Mouse (Mus musculus) ES-E14 (cell line): ENCODE measurements around the gene Cntf. TPM values are rescaled to one million over a fixed set of nuclear protein-coding genes. Genes with fewer than 3 reads are reported as not detected.

Experiments used
- DNase-seq: peaks from one replicate; pipeline ENCODE4 v3.0.0-alpha.2; 2013; ENCODE audit warnings: low read depth, low spot score
- H3K27ac ChIP-seq: 2 replicates; pipeline ENCODE4 v1.5.1; 2012; ENCODE audit warnings: low read depth, mild to moderate bottlenecking, low read length, moderate library complexity, mixed read lengths; ENCODE audit not compliant: poor library complexity, insufficient read depth, severe bottlenecking
- H3K36me3 ChIP-seq: 2 replicates; pipeline ENCODE4 v1.6.1; 2012; ENCODE audit warnings: mild to moderate bottlenecking, low read length, moderate library complexity, mixed read lengths; ENCODE audit not compliant: control insufficient read depth, poor library complexity, insufficient read depth, severe bottlenecking
- H3K4me1 ChIP-seq, 2 experiments: fragments of 150-350 bp in 1 of 2; sonication (generic) in 1 of 2; 2 replicates each; pipeline ENCODE4 v1.6.1; 2012; ENCODE audit warnings: low read length in 2 of 2, mild to moderate bottlenecking in 1 of 2, mixed read lengths in 1 of 2; ENCODE audit not compliant: control insufficient read depth in 2 of 2, insufficient read depth in 2 of 2, poor library complexity in 1 of 2
- H3K4me3 ChIP-seq, 2 experiments: fragments of 150-350 bp in 1 of 2; sonication (generic) in 1 of 2; 2 replicates each; pipeline ENCODE4 v1.5.1; 2012; ENCODE audit warnings: low read length in 2 of 2, low read depth in 1 of 2, mild to moderate bottlenecking in 1 of 2, mixed read lengths in 1 of 2; ENCODE audit not compliant: insufficient read depth in 1 of 2, poor library complexity in 1 of 2, severe bottlenecking in 1 of 2
- H3K9ac ChIP-seq: 2 replicates; pipeline ENCODE4 v1.6.1; 2012; ENCODE audit warnings: low read depth, mild to moderate bottlenecking, low read length, mixed read lengths; ENCODE audit not compliant: poor library complexity, insufficient read depth, severe bottlenecking
- H3K9me3 ChIP-seq: fragments of 150-350 bp; sonication (generic); 2 replicates; pipeline ENCODE4 v1.6.1; 2012; ENCODE audit warnings: low read depth, mild to moderate bottlenecking, low read length; ENCODE audit not compliant: control insufficient read depth, insufficient read depth
- CHD2 ChIP-seq: IDR thresholded peaks from 2 replicates; pipeline ENCODE4 v1.6.1; 2014; ENCODE audit warnings: mild to moderate bottlenecking, low read depth, low read length, inconsistent platforms
- HCFC1 ChIP-seq: IDR thresholded peaks from 2 replicates; pipeline ENCODE4 v1.6.1; 2012; ENCODE audit warnings: low read length, inconsistent platforms, borderline replicate concordance; ENCODE audit not compliant: insufficient read depth
- MAFK ChIP-seq: IDR thresholded peaks from 2 replicates; pipeline ENCODE4 v1.6.1; 2014; ENCODE audit warnings: mild to moderate bottlenecking, low read depth, low read length, inconsistent platforms; ENCODE audit not compliant: insufficient read depth
- ZC3H11A ChIP-seq: IDR thresholded peaks from 2 replicates; pipeline ENCODE4 v1.6.1; 2012; ENCODE audit warnings: low read depth, mild to moderate bottlenecking, inconsistent platforms, low read length, borderline replicate concordance
- ZNF384 ChIP-seq: IDR thresholded peaks from 2 replicates; pipeline ENCODE4 v1.6.1; 2012; ENCODE audit warnings: low read depth, low read length, inconsistent platforms
- in situ Hi-C, 2 experiments: fragments of 600-800 bp; cut with MboI; formaldehyde crosslinking; loops; one replicate each; pipeline ENCODE4 v1.15.1; 2025; ENCODE audit warnings: low sequenced_read_pairs in 2 of 2, inconsistent platforms in 1 of 2; ENCODE audit not compliant: unreplicated experiment in 2 of 2
- total RNA-seq: library from RNA; depleted of rRNA; stranded (reverse); fragments of 300-350 nt; gene quantifications from 2 replicates; pipeline ENCODE4 v1.2.3, GENCODE M21; 2012; rRNA removed

Gene Cntf
- 6.9 and 12.1 TPM in 2 replicates for total RNA-seq

DNA sequence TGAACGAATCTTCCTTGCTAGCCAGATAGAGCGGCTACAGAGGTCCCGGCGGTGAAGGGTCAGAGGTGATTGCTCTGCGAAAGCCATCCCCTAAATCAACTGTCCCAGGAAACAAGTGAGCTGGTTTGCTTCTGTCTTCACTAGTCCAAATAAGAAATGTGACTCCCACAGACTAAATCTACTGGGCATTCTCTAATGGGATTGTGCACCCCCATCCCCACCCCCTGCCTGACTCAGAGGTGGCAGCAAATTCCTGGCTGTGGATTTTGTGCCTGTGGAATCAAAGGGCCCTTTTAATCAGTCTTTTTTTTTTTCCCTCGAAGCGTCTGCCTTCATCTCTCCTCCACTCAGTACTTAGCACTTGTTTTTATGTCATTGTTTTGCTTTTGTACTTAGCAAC lies at the start of gene Cntf:
Gene Cntf (minus strand): TSS at position 325 of the 400 bp plus-strand sequence.
- no peak within 1 kb of the TSS for H3K4me3 ChIP-seq
- DNase-seq, result no peak
- TF ChIP-seq CHD2 (no peak), ZC3H11A (no peak), HCFC1 (no peak), ZNF384 (no peak)
- in situ Hi-C loops, result no loop called here
- H3K36me3 ChIP-seq, result peaks cover 18% of the 10 kb centered on the region
- H3K9ac ChIP-seq, result no peak within 1 kb of the TSS
- H3K27ac ChIP-seq, result no peak within 1 kb of the TSS
- no peaks in the 10 kb centered on the region for H3K9me3 ChIP-seq
- no peaks in the 10 kb centered on the region for H3K4me1 ChIP-seq

- Histone ChIP-seq H3K4me1 (no peaks in the 10 kb centered on the region), H3K9me3 (no peaks in the 10 kb centered on the region), H3K4me3 (no peak overlapping the region), H3K27ac (no peak overlapping the region), H3K36me3 (no peaks in the 10 kb centered on the region), H3K9ac (no peak overlapping the region)
- TF ChIP-seq CHD2 (no peak), MAFK (no peak), ZC3H11A (no peak), HCFC1 (no peak)
- DNase-seq, result no peak
- in situ Hi-C loops, result no loop called here
Measured at GRCm38 (mm10) chr19:12813883-12814282, 48.5 kb upstream of the Cntf start.

- no peaks in the 10 kb centered on the region for H3K4me1 ChIP-seq
- TF ChIP-seq MAFK (no peak), ZNF384 (no peak), ZC3H11A (no peak), HCFC1 (no peak), CHD2 (no peak)
- no peaks in the 10 kb centered on the region for H3K36me3 ChIP-seq
- H3K9ac ChIP-seq, result no peak overlapping the region
- H3K27ac ChIP-seq, result no peak overlapping the region
- H3K9me3 ChIP-seq, result no peaks in the 10 kb centered on the region
- no peak overlapping the region for H3K4me3 ChIP-seq
- in situ Hi-C loops, result no loop called here
- DNase-seq, result no peak
Measured at GRCm38 (mm10) chr19:12812644-12813364, 47.4 kb upstream of the Cntf start.

DNA sequence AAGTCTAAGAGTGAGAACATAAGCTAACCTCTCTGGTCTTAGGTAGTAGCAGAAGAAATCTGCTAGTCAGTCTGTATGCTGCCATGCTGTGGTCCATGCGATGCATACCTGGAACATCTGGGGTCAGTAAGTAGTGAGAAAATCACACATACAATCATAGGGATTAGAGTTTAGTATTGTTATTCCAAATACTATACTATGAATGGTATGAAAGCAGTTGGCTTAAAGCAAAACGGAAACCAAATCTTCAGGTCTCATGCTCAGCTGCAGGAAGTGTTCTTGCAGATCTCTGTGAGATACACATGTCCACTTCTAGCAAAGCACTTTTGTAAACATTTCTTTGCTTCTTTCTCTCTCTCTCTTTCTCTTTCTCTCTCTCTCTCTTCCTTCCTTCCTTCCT lies 40.8 kb upstream of the Cntf start:
- Histone ChIP-seq H3K27ac (no peak overlapping the region), H3K4me1 (no peaks in the 10 kb centered on the region), H3K9ac (no peak overlapping the region), H3K4me3 (no peak overlapping the region), H3K36me3 (no peaks in the 10 kb centered on the region), H3K9me3 (no peaks in the 10 kb centered on the region)
- no peak for DNase-seq
- TF ChIP-seq CHD2 (no peak), ZC3H11A (no peak), HCFC1 (no peak), ZNF384 (no peak), MAFK (no peak)
- in situ Hi-C loops, result no loop called here
